Mouse (Mus musculus): ENCODE measurements around the gene Mxd4.

The Mxd4 gene

GRCm38 (mm10) chr5:34169954-34170353, 17.6 kb downstream of the Mxd4 start:
- WGBS, result 63% methylated on average over 3 of the region's 3 CpGs

DNA sequence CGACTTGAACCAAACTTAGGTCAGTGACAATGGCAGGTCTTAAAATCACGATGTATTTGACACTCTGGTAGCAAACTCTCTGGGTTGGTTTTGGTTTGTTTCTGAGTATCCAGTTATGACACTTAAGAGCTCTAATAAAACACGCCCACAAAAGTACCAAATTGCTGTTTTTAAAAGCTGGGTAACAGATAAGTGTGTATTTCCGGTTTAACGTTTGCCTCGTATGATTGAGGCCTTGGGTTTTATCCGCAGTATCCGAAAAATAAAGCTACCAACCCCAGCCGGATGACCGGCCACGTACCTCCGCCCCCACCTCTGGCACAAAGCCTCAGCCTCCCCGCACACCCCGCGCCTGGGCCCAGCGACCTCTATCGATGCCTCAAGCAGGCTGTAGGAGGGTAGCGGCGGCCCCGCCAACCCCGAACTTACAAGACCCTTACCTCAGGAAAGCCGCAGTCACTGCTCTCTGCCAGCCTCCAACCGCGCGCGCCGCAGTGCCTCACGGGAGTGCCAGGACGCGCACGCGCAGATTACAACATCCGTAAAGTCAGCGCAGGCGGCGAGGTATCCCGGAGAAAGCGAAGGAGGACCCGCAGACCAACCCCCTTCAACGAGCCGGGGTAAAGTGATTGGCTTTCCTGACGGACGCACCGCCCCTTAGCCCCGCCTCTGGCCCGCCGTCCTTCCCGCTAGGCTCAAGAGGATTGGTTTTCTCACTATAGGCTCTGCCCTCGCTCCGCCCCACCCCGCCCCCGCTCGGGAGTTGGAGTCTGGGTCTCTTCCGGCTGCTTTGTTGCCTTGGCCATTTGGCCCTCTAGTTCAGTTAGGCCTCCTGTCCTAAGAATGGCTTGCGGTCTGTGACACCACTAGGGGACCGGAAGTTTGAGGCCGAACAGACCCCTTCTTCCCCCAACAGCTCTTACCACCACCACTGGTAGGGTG, 18.3 kb downstream of the Mxd4 start, which contains the start of the genes Poln and Haus3:
Poln (minus strand) TSS at position 499 of the 942 bp plus-strand sequence.
Haus3 (minus strand) TSS at position 578 of the 942 bp plus-strand sequence.
- under 1% methylated on average over 57 of the region's 57 CpGs for WGBS

DNA sequence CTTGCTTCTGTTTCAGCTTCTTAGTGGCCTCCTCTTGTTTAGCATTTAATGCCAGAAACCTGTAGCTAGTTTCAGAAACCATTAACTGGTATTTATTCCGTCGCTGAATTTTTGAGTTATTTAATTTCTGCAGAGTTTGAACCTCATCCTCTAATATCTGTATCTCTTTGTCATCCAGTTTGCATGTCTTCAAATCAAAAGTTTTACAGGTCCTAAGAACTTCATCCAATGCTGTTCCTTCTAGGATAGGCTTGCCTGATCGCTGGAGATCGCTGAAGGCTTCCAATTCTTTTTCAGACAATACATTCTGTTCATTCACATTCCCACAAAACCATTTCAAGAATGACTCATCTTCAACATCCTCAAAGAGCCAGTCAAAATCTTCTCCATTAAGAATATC, 19.7 kb downstream of the Mxd4 start:
- 79% methylated on average over 4 of the region's 4 CpGs for whole genome bisulfite sequencing

DNA sequence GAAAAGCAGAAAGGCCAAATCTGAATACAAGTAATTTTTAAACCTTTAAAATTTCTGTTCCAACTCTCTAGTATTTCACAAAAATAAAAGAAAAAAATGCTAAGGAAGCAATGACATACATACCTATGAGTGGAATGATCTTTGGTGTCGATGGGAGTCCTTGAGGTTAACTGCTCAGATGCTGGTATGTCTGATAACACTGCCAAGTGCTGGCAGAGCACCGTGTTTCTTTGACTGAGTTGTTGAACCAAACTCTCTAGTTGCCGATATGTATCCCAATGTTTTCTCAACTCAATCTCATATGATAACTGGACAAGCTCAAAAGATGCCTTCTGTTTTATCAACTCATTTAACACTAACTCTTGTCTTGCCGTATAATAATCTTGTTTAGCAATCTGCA, 21.7 kb downstream of the Mxd4 start:
- 56% methylated on average over 4 of the region's 4 CpGs for WGBS

DNA sequence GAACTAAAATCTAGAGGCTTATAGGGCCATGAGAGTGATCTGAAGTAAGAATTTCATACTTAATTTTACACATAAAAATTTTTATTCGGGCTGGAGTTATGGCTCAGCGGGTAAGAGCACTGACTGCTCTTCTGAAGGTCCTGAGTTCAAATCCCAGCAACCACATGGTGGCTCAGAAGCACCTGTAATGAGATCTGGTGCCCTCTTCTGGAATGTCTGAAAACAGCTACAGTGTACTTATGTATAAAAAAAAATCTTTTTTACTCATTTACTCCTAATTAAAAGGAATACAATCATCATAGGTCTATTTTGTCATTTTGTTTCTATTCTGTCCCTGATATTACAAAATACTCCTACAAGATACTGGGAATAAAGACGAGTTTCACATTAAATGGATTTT, 40.0 kb downstream of the Mxd4 start:
- 97% methylated on average over 3 of the region's 3 CpGs for WGBS

- WGBS, result 0% methylated on average over 1 of the region's 1 CpGs
These were observed 47.8 kb downstream of the Mxd4 start for GRCm38 (mm10) chr5:34139751-34140150.

DNA sequence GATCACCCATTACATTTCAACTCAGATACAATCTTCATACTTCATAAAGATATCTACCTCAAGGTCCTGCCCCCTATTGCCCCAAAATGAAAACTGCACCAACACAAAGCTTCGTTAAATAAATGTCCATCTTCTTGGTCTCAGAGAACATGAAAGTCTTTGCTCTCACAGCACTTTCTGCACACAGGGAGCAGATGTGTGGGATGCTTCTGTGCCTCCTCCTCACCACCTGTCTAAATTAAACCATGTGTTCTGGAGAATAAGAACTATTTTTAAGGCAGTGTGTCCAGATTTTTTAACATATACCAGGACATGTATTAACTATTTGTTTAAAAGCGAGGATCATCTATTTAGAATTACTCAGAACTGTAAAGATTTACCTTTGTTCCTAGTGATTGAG, 54.8 kb downstream of the Mxd4 start:
- 53% methylated on average over 2 of the region's 2 CpGs for WGBS

DNA sequence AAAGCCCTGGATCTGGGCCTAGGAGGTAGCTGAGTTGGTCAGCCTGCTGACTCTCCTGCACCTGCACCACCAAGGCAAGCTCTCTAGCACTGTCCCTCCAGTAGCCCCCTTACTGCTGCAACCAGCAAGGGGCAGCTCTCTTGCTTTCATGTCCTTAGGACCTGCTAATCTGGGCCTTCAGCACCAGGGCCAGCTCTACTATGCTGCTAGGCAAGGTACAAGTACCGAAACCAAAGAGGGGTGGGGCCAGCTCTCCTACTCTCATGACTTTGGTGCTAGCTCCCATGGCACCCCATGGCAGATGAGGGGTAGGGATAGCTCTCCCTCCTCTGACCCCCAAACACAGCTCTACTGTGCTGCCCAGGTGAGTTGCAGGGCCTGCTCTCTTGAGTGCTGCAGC, 63.4 kb downstream of the Mxd4 start:
- 56% methylated on average over 1 of the region's 1 CpGs for WGBS

Measured in cerebral cortex, adult 2 months (tissue).